Mouse (Mus musculus): ENCODE data around the gene Magi1.

DNA sequence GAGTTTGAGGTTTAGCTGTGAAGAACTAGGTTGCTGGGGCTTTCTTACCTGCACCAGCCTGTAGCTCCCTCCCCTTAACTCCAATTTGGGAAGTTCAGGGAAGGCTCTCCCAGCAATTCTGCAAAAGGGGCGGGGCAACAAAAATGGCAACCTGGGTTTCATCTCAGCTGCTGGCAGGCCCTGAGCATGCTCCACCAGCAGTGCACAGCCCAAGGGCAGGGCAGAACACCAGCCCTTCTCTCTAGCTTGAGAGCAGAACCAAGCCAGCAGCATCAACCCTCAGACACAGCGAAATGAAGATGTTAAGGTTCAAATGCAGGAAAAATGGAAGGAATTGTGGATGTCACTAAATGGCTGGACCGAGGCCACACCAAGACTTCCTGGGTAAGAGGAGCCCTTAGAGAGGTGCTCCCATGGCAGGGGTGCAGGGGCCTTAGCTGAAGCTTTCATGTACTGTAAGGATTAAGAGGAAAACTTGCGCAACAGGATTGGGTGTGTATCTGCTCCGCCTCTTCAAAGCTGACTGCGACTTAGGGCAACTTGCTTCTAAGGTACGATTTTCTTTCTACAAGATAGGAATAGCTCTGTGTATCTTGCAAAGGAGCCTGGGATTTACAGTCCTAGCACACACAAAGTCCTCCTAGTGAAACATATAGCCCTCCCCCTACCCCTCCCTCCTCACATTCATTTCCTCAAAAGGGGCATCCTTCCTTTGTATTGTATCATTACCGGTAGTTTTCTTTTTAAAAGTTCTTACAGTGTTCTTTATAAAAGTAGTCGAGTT is 118.8 kb downstream of the Magi1 start:
- TF ChIP-seq CTCF (IDR thresholded peaks at IDR 0.05; ENCODE audit: borderline replicate concordance, extremely low read depth, insufficient read depth, insufficient read length) (no peak), POLR2A (IDR thresholded peaks at IDR 0.05; ENCODE audit: borderline replicate concordance, extremely low read depth, insufficient read depth, insufficient read length, poor library complexity, severe bottlenecking) (no peak)

All from brain, embryonic 14.5 days (tissue).